Mouse (Mus musculus): ENCODE results near the gene Setd3. TPM values are rescaled to one million over a fixed set of nuclear protein-coding genes. Genes with fewer than 3 reads are reported as not detected.

Gene Setd3
- polyA plus RNA-seq (2012; rRNA removed) = 33.8 and 37.9 TPM in 2 replicates

DNA sequence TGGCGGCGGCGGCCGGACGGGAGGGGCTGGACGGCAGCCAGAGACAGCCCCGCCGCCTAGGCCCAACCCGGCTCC, at the start of gene Setd3:
TSS of gene Setd3 (minus strand) at position 69 of the 75 bp plus-strand sequence.
- Histone ChIP-seq H3K36me3 (ENCODE audit: control insufficient read depth, insufficient read depth, low read length) (no peaks in the 10 kb centered on the region), H3K4me1 (ENCODE audit: control insufficient read depth, insufficient read depth, low read length) (peaks cover 3% of the 10 kb centered on the region; the same call in 1 of the 2 replicates), H3K4me3 (ENCODE audit: control insufficient read depth, low read depth, low read length) (peak within 1 kb of the TSS; percentile 99), H3K27ac (ENCODE audit: control insufficient read depth, insufficient read depth, low read depth, low read length) (peak within 1 kb of the TSS; percentile 97), H3K27me3 (ENCODE audit: control insufficient read depth, insufficient read depth, low read length) (no peaks in the 10 kb centered on the region)
- TF ChIP-seq CTCF (IDR thresholded peaks at IDR 0.05; ENCODE audit: control insufficient read depth, insufficient read depth, insufficient replicate concordance, low read depth, low read length) (no peak), POLR2A (IDR thresholded peaks at IDR 0.05; ENCODE audit: control insufficient read depth, low read depth, low read length) (no peak)

DNA sequence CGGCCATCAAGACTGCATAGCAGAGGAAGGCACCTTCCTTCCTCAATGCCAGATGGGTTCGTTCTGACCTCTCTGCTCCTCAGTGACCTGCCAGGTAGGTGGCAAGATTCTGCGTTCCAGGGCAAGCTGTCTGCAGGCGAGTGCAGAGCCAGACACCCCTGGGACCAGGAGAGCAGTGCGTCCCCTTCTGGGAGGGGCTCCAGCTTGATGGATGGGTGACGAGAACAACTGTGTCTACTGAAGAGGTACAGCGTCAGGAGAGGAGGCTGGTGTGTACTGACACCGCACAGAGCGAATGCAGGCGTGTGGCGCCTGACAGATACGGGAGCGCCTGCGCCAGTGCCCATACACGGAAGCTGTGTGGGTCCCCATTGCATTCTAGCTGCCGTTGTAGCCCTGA, 48.4 kb upstream of the Setd3 start:
- H3K36me3 ChIP-seq (ENCODE audit: control insufficient read depth, insufficient read depth, low read length) = no peaks in the 10 kb centered on the region
- no peaks in the 10 kb centered on the region; the same call in 1 of the 2 replicates for H3K4me1 ChIP-seq (ENCODE audit: control insufficient read depth, insufficient read depth, low read length)
- no peak for TF ChIP-seq POLR2A (IDR thresholded peaks at IDR 0.05; ENCODE audit: control insufficient read depth, low read depth, low read length)
- TF ChIP-seq CTCF (IDR thresholded peaks at IDR 0.05; ENCODE audit: control insufficient read depth, insufficient read depth, insufficient replicate concordance, low read depth, low read length) = no peak
- no peaks in the 10 kb centered on the region for H3K27me3 ChIP-seq (ENCODE audit: control insufficient read depth, insufficient read depth, low read length)
- no peak overlapping the region for H3K27ac ChIP-seq (ENCODE audit: control insufficient read depth, insufficient read depth, low read depth, low read length)
- H3K4me3 ChIP-seq (ENCODE audit: control insufficient read depth, low read depth, low read length) = no peak overlapping the region

DNA sequence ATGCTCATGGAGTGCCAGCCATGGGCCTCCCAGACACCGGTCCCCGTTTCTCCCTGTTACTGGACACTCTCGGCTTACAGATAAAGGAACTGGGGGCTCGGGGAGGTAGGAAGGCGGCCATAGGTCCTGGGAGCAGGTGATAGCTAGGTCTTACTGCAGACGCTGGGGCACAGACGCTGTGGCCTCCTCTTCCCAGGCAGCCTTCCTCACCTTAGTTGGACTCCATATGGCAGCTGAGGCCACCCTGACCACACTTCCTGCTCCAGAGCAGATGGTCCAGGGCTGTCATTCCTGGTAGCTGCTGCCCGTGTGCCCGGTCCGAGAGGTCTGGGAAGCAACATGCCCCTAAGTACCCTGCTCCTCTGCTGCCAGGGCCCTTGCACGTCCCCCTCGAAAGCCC, 47.8 kb upstream of the Setd3 start:
- H3K36me3 ChIP-seq (ENCODE audit: control insufficient read depth, insufficient read depth, low read length) = no peaks in the 10 kb centered on the region
- H3K27ac ChIP-seq (ENCODE audit: control insufficient read depth, insufficient read depth, low read depth, low read length) = no peak overlapping the region
- no peaks in the 10 kb centered on the region for H3K27me3 ChIP-seq (ENCODE audit: control insufficient read depth, insufficient read depth, low read length)
- no peak for TF ChIP-seq CTCF (IDR thresholded peaks at IDR 0.05; ENCODE audit: control insufficient read depth, insufficient read depth, insufficient replicate concordance, low read depth, low read length)
- TF ChIP-seq POLR2A (IDR thresholded peaks at IDR 0.05; ENCODE audit: control insufficient read depth, low read depth, low read length) = no peak
- no peaks in the 10 kb centered on the region; the same call in 1 of the 2 replicates for H3K4me1 ChIP-seq (ENCODE audit: control insufficient read depth, insufficient read depth, low read length)
- no peak overlapping the region for H3K4me3 ChIP-seq (ENCODE audit: control insufficient read depth, low read depth, low read length)

DNA sequence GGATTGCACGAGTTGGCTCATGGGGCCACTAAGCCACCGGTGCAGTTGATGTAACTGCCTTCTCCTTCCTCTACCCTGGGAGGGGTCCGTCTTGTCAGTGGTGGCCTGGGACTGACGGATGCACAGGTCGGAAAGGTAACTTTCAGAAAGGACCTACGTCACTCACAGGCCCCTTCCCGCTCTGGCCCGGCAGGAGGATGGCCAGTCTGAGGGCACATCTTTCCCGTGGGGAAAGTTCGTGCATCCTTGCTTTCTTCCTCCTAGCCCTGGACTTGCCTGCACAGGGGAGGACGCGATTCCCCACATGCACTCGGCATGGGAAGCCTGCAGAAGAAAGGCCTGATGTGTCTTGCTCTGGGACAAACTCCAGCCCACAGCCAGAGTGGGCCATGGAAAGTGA, 47.1 kb upstream of the Setd3 start:
- Histone ChIP-seq H3K27ac (ENCODE audit: control insufficient read depth, insufficient read depth, low read depth, low read length) (no peak overlapping the region), H3K4me3 (ENCODE audit: control insufficient read depth, low read depth, low read length) (no peak overlapping the region), H3K4me1 (ENCODE audit: control insufficient read depth, insufficient read depth, low read length) (no peaks in the 10 kb centered on the region; the same call in 1 of the 2 replicates), H3K27me3 (ENCODE audit: control insufficient read depth, insufficient read depth, low read length) (no peaks in the 10 kb centered on the region), H3K36me3 (ENCODE audit: control insufficient read depth, insufficient read depth, low read length) (no peaks in the 10 kb centered on the region)
- TF ChIP-seq CTCF (IDR thresholded peaks at IDR 0.05; ENCODE audit: control insufficient read depth, insufficient read depth, insufficient replicate concordance, low read depth, low read length) (no peak), POLR2A (IDR thresholded peaks at IDR 0.05; ENCODE audit: control insufficient read depth, low read depth, low read length) (no peak)

DNA sequence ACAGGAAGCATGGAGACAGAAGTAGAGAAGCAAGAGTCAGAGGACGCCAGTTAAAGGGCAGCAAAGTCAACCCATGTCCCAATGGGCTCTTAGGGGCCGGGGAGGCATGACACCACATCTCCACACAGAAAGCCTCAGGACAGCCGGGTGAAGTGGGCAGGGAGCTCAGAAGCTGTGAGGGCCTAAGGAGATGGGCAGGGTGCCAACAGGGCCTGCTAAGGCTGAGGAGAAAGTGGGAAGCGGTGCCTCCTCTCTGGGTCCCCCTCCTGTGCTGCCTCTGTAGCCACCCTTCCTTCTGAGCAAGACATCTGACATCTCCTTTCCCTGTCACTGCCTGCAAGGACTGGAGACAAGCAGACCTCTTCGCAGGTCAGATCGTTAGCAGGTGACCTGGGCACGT, 46.7 kb upstream of the Setd3 start:
- H3K4me1 ChIP-seq (ENCODE audit: control insufficient read depth, insufficient read depth, low read length) = no peaks in the 10 kb centered on the region; the same call in 1 of the 2 replicates
- H3K36me3 ChIP-seq (ENCODE audit: control insufficient read depth, insufficient read depth, low read length) = no peaks in the 10 kb centered on the region
- no peaks in the 10 kb centered on the region for H3K27me3 ChIP-seq (ENCODE audit: control insufficient read depth, insufficient read depth, low read length)
- no peak for TF ChIP-seq POLR2A (IDR thresholded peaks at IDR 0.05; ENCODE audit: control insufficient read depth, low read depth, low read length)
- TF ChIP-seq CTCF (IDR thresholded peaks at IDR 0.05; ENCODE audit: control insufficient read depth, insufficient read depth, insufficient replicate concordance, low read depth, low read length) = no peak
- H3K27ac ChIP-seq (ENCODE audit: control insufficient read depth, insufficient read depth, low read depth, low read length) = no peak overlapping the region
- no peak overlapping the region for H3K4me3 ChIP-seq (ENCODE audit: control insufficient read depth, low read depth, low read length)

DNA sequence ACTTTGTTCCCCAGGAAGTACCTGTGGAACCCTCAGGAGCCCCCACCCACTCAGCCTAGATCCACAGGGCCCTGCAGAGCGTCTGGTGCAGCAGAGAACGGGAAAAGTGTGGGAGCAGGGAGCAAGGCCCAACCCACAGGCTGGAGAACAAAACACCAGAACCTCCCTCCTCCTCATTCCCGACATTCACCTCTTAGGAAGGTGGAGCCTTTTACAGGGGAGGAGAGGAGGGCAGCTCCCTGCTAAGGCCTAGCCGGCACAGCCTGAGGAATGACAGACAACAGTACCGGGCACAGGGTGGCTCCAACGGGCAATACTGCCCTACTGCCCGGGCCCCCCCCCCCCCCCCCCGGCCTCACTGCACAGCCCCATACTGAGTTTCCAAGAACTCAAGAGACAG, 44.2 kb upstream of the Setd3 start:
- no peak overlapping the region for H3K27ac ChIP-seq (ENCODE audit: control insufficient read depth, insufficient read depth, low read depth, low read length)
- TF ChIP-seq CTCF (IDR thresholded peaks at IDR 0.05; ENCODE audit: control insufficient read depth, insufficient read depth, insufficient replicate concordance, low read depth, low read length) = no peak
- no peak for TF ChIP-seq POLR2A (IDR thresholded peaks at IDR 0.05; ENCODE audit: control insufficient read depth, low read depth, low read length)
- no peaks in the 10 kb centered on the region; the same call in 1 of the 2 replicates for H3K4me1 ChIP-seq (ENCODE audit: control insufficient read depth, insufficient read depth, low read length)
- no peak overlapping the region for H3K4me3 ChIP-seq (ENCODE audit: control insufficient read depth, low read depth, low read length)
- no peaks in the 10 kb centered on the region for H3K36me3 ChIP-seq (ENCODE audit: control insufficient read depth, insufficient read depth, low read length)
- no peaks in the 10 kb centered on the region for H3K27me3 ChIP-seq (ENCODE audit: control insufficient read depth, insufficient read depth, low read length)

DNA sequence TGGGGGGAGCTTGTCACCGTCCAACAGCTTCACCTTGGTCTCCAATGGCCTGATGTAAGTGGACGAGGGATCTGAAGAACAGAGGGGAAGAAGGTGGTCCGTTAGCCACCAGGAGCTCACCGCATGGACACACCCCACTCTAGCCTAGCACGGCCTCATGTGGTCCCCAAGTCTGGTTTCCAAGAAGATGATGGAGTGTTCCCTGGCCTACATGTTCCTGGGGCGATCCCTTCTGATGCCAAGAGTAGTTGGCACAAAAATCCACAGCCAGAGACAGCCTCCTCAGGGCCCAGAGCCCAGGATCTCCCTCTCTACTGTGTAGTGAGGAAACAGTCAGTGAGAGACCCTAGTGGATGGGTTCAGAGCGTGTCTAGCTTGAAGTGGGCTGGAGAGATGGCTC, 42.6 kb upstream of the Setd3 start:
- no peaks in the 10 kb centered on the region for H3K27me3 ChIP-seq (ENCODE audit: control insufficient read depth, insufficient read depth, low read length)
- H3K4me3 ChIP-seq (ENCODE audit: control insufficient read depth, low read depth, low read length) = no peak overlapping the region
- no peak for TF ChIP-seq CTCF (IDR thresholded peaks at IDR 0.05; ENCODE audit: control insufficient read depth, insufficient read depth, insufficient replicate concordance, low read depth, low read length)
- no peak for TF ChIP-seq POLR2A (IDR thresholded peaks at IDR 0.05; ENCODE audit: control insufficient read depth, low read depth, low read length)
- H3K4me1 ChIP-seq (ENCODE audit: control insufficient read depth, insufficient read depth, low read length) = no peaks in the 10 kb centered on the region; the same call in 1 of the 2 replicates
- no peak overlapping the region for H3K27ac ChIP-seq (ENCODE audit: control insufficient read depth, insufficient read depth, low read depth, low read length)
- no peaks in the 10 kb centered on the region for H3K36me3 ChIP-seq (ENCODE audit: control insufficient read depth, insufficient read depth, low read length)

DNA sequence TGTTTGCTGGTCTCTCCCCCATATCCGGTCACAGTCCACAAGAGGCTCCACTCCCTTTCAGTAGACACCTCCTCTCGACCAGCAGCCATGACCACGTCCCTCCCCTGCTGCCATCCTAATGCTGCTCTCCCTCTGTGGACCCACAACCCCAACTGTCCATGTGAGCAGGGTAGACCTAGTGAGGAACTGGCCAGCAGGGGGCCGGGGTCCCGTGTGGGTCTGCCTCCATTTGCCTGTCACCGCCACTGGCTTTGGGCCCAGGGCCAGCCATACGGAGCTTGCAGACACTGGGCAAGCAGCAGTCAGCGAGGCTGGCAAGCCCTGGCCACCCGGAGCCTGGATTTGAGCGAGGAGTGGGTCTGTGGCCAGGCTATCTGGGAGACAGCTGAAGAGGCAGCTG, 42.1 kb upstream of the Setd3 start:
- H3K4me3 ChIP-seq (ENCODE audit: control insufficient read depth, low read depth, low read length) = no peak overlapping the region
- TF ChIP-seq POLR2A (IDR thresholded peaks at IDR 0.05; ENCODE audit: control insufficient read depth, low read depth, low read length) (no peak), CTCF (IDR thresholded peaks at IDR 0.05; ENCODE audit: control insufficient read depth, insufficient read depth, insufficient replicate concordance, low read depth, low read length) (no peak)
- no peaks in the 10 kb centered on the region for H3K27me3 ChIP-seq (ENCODE audit: control insufficient read depth, insufficient read depth, low read length)
- H3K36me3 ChIP-seq (ENCODE audit: control insufficient read depth, insufficient read depth, low read length) = no peaks in the 10 kb centered on the region
- H3K4me1 ChIP-seq (ENCODE audit: control insufficient read depth, insufficient read depth, low read length) = no peaks in the 10 kb centered on the region; the same call in 1 of the 2 replicates
- H3K27ac ChIP-seq (ENCODE audit: control insufficient read depth, insufficient read depth, low read depth, low read length) = no peak overlapping the region
